Mouse (Mus musculus) hindbrain, embryonic 16.5 days (tissue): ENCODE data around the gene Gm8871. TPM values are rescaled to one million over a fixed set of nuclear protein-coding genes. Genes with fewer than 3 reads are reported as not detected.
"Not testable (repeated sequence)": the region's sequence is repeated elsewhere in the genome, so short reads cannot be mapped to it uniquely, and the experiment has no call there.

Experiments
- ATAC-seq: fragments of 200-750 bp; cut with Nextera tagmentation; 2 replicates; pipeline ENCODE4 v1.8.0; 2017; ENCODE audit warnings: moderate TSS enrichment, moderate library complexity
- H3K27ac ChIP-seq: fragments of 300-500 bp; sonication (generic); 2 replicates; pipeline ENCODE4 v1.5.1; 2014; ENCODE audit warnings: low read depth, mild to moderate bottlenecking, control low read depth, low read length, moderate library complexity
- H3K27me3 ChIP-seq: fragments of 300-500 bp; sonication (generic); replicated peaks from 2 replicates; pipeline ENCODE4 v1.6.1; 2014; ENCODE audit warnings: low read length; ENCODE audit not compliant: control insufficient read depth, insufficient read depth
- H3K36me3 ChIP-seq: fragments of 300-500 bp; sonication (generic); 2 replicates; pipeline ENCODE4 v1.6.1; 2014; ENCODE audit warnings: mild to moderate bottlenecking, low read length, moderate library complexity, mixed read lengths; ENCODE audit not compliant: control insufficient read depth, insufficient read depth
- H3K4me1 ChIP-seq: fragments of 300-500 bp; sonication (generic); 2 replicates; pipeline ENCODE4 v1.6.1; 2014; ENCODE audit warnings: low read depth, low read length; ENCODE audit not compliant: control insufficient read depth, insufficient read depth
- H3K4me2 ChIP-seq: fragments of 300-500 bp; sonication (generic); 2 replicates; pipeline ENCODE4 v1.6.1; 2014; ENCODE audit warnings: mild to moderate bottlenecking, low read length, control low read depth, moderate library complexity
- H3K4me3 ChIP-seq: fragments of 300-500 bp; sonication (generic); 2 replicates; pipeline ENCODE4 v1.5.1; 2014; ENCODE audit warnings: mild to moderate bottlenecking, low read length, control low read depth, moderate library complexity
- H3K9ac ChIP-seq: fragments of 300-500 bp; sonication (generic); 2 replicates; pipeline ENCODE4 v1.6.1; 2014; ENCODE audit warnings: low read depth, mild to moderate bottlenecking, control low read depth, low read length, moderate library complexity
- H3K9me3 ChIP-seq: fragments of 300-500 bp; sonication (generic); 2 replicates; pipeline ENCODE4 v1.6.1; 2014; ENCODE audit warnings: mild to moderate bottlenecking, low read length, moderate library complexity; ENCODE audit not compliant: control insufficient read depth
- WGBS: fragments of 180-500 bp; shearing (Covaris S2); extraction: QIAGEN DNeasy Blood & Tissue Kit; methylation state at CpG from one replicate; pipeline ENCODE4 v1.1.7; 2014; 5-methylcytosine and 5-hydroxymethylcytosine counted together
- polyA plus RNA-seq: library from polyadenylated mRNA; unstranded; fragments of >200 nt; fragmentation: Nextera tagmentation; extraction: Ambion mirVana; gene quantifications from 2 replicates; pipeline ENCODE4 v1.2.1, GENCODE M21; 2015

Gm8871 gene
- polyA plus RNA-seq, result not detected in 2 replicates

GRCm38 (mm10) chr5:10947505-10947904 is at the start of gene Gm8871, which contains the start of gene Gm8857:
TSS of gene Gm8871 (plus strand) at chr5:10947805.
TSS of gene Gm8857 (plus strand) at chr5:10947807.
- H3K4me1 ChIP-seq, H3K4me2 ChIP-seq, H3K27me3 ChIP-seq, H3K9me3 ChIP-seq, H3K36me3 ChIP-seq, H3K9ac ChIP-seq, H3K27ac ChIP-seq, H3K4me3 ChIP-seq, ATAC-seq: not testable (repeated sequence)
- 61% methylated on average over 2 of the region's 3 CpGs for WGBS

GRCm38 (mm10) chr5:10953512-10953911 is 5.9 kb downstream of the Gm8871 start:
- 90% methylated on average over 2 of the region's 2 CpGs for WGBS
- not testable (repeated sequence) for H3K9me3 ChIP-seq, H3K36me3 ChIP-seq, H3K27ac ChIP-seq, H3K4me2 ChIP-seq, H3K9ac ChIP-seq, ATAC-seq, H3K4me3 ChIP-seq, H3K27me3 ChIP-seq, H3K4me1 ChIP-seq

- H3K9me3 ChIP-seq, H3K36me3 ChIP-seq, H3K9ac ChIP-seq, H3K27ac ChIP-seq, H3K27me3 ChIP-seq, H3K4me2 ChIP-seq, H3K4me3 ChIP-seq, ATAC-seq, H3K4me1 ChIP-seq: not testable (repeated sequence)
- WGBS, result 88% methylated on average over 4 of the region's 8 CpGs
These were observed 10.5 kb downstream of the Gm8871 start for GRCm38 (mm10) chr5:10958057-10958456.

Other genes starting within 250 kb of the Gm8871 start
- not detected in 2 replicates for gene Gm8857, start within 50 bp of the Gm8871 start, polyA plus RNA-seq
- not detected in 2 replicates for gene Gm8879, start 179.8 kb downstream of the Gm8871 start, polyA plus RNA-seq
- not detected in 2 replicates for gene Gm5861, start 235.3 kb downstream of the Gm8871 start, polyA plus RNA-seq